ENCODE assay signal across 8 mouse cellular contexts in genomic region chr4:139091478-139092355, GRCm38 (mm10). TPM values are rescaled to one million over a fixed set of nuclear protein-coding genes. Genes with fewer than 3 reads are reported as not detected.
DNase-seq lines count a peak whose midpoint lies in the region; ATAC-seq and TF ChIP-seq lines count a peak whose summit lies in the region.

No protein-coding gene starts in this region.

- peaks cover 3% of the 10 kb centered on the region; the same call in 1 of the 2 replicates for H3K27me3 ChIP-seq in embryonic facial prominence, embryonic 15.5 days
- H3K27me3 ChIP-seq in hindbrain, embryonic 12.5 days: peaks cover 81% of the 10 kb centered on the region
- no peaks in the 10 kb centered on the region for H3K27me3 ChIP-seq in lung, postnatal 0 days (replicated peaks; ENCODE audit: insufficient read depth, low read length)

- peak; percentile 56 for ATAC-seq in embryonic facial prominence, embryonic 15.5 days (ENCODE audit: insufficient number of reproducible peaks, low FRiP score, low TSS enrichment, low read depth)
- ATAC-seq in hindbrain, embryonic 12.5 days (ENCODE audit: low FRiP score): peak; percentile 68
- peak; percentile 33 for ATAC-seq in lung, postnatal 0 days

- no peaks in the 10 kb centered on the region for H3K9me3 ChIP-seq in embryonic facial prominence, embryonic 15.5 days (replicated peaks)
- H3K9me3 ChIP-seq in hindbrain, embryonic 12.5 days (replicated peaks): peaks cover 6% of the 10 kb centered on the region; the same call in 1 of the 2 replicates
- H3K9me3 ChIP-seq in lung, postnatal 0 days (ENCODE audit: low read length): no peaks in the 10 kb centered on the region; the same call in 1 of the 2 replicates

- no peak for TF ChIP-seq CTCF in lung, postnatal 0 days (IDR thresholded peaks at IDR 0.05)

- H3K4me2 ChIP-seq in embryonic facial prominence, embryonic 15.5 days (replicated peaks): peak overlapping the region; percentile 90
- peak overlapping the region; percentile 93 for H3K4me2 ChIP-seq in hindbrain, embryonic 12.5 days (replicated peaks)
- peak overlapping the region; percentile 98 for H3K4me2 ChIP-seq in lung, postnatal 0 days (replicated peaks; ENCODE audit: low read depth, low read length)

- H3K4me3 ChIP-seq in embryonic facial prominence, embryonic 15.5 days (replicated peaks): peak overlapping the region; percentile 79
- H3K4me3 ChIP-seq in hindbrain, embryonic 12.5 days: peak overlapping the region; percentile 60
- H3K4me3 ChIP-seq in lung, postnatal 0 days (ENCODE audit: low read depth, low read length): peak overlapping the region; percentile 76

- WGBS in embryonic facial prominence, embryonic 15.5 days: 4% methylated on average over 28 of the region's 28 CpGs
- 2% methylated on average over 28 of the region's 28 CpGs for WGBS in hindbrain, embryonic 12.5 days
- WGBS in lung, postnatal 0 days: 5% methylated on average over 28 of the region's 28 CpGs

- peak; percentile 53 for DNase-seq in ovary, postnatal 36 days (ENCODE audit: low spot score)
- no peak for DNase-seq in ovary, postnatal 10 days (ENCODE audit: low spot score)
- no peak for DNase-seq in lung, postnatal 0 days (ENCODE audit: low spot score)
- no peak for DNase-seq in frontal cortex, adult 2 months (ENCODE audit: extremely low spot score in 1 of 2, low spot score in 1 of 2)
- DNase-seq in thymus, postnatal 25 days: no peak
- DNase-seq in right cerebral cortex, postnatal 10 days (ENCODE audit: low spot score in 2 of 2): no peak

- H3K4me1 ChIP-seq in embryonic facial prominence, embryonic 15.5 days: peaks cover 65% of the 10 kb centered on the region
- H3K4me1 ChIP-seq in hindbrain, embryonic 12.5 days: peaks cover 30% of the 10 kb centered on the region
- peaks cover 9% of the 10 kb centered on the region for H3K4me1 ChIP-seq in lung, postnatal 0 days (ENCODE audit: insufficient read depth, low read depth, low read length)

- H3K27ac ChIP-seq in embryonic facial prominence, embryonic 15.5 days (replicated peaks): peak overlapping the region; percentile 88
- peak overlapping the region; percentile 77 for H3K27ac ChIP-seq in hindbrain, embryonic 12.5 days
- H3K27ac ChIP-seq in lung, postnatal 0 days (ENCODE audit: low read length): peak overlapping the region; percentile 82

- H3K36me3 ChIP-seq in embryonic facial prominence, embryonic 15.5 days: no peaks in the 10 kb centered on the region
- no peaks in the 10 kb centered on the region for H3K36me3 ChIP-seq in hindbrain, embryonic 12.5 days
- H3K36me3 ChIP-seq in lung, postnatal 0 days (ENCODE audit: insufficient read depth, low read length): no peaks in the 10 kb centered on the region

- H3K9ac ChIP-seq in embryonic facial prominence, embryonic 15.5 days: peak overlapping the region; percentile 90
- H3K9ac ChIP-seq in hindbrain, embryonic 12.5 days: peak overlapping the region; percentile 82
- H3K9ac ChIP-seq in lung, postnatal 0 days (replicated peaks; ENCODE audit: low read depth): peak overlapping the region; percentile 68

- no peak for TF ChIP-seq EP300 in lung, postnatal 0 days (IDR thresholded peaks at IDR 0.05)

RNA-seq across cellular contexts. Expression of gene Nbl1, which starts 1.1 kb away (rescaled TPM):
- 167 and 168 TPM in 2 replicates for polyA plus RNA-seq in embryonic facial prominence, embryonic 15.5 days (2015; fragmentation: Nextera tagmentation; extraction: Ambion mirVana)
- 54.8 and 56.1 TPM in 2 replicates for polyA plus RNA-seq in hindbrain, embryonic 12.5 days (2016; fragmentation: Nextera tagmentation; extraction: Ambion mirVana)
- 141 and 151 TPM in 2 replicates for polyA plus RNA-seq in lung, postnatal 0 days (2015; fragmentation: Nextera tagmentation; extraction: Ambion mirVana)
- polyA plus RNA-seq in frontal cortex, adult 2 months (2012; rRNA removed): 78.9 and 79.7 TPM in 2 replicates

RNA-seq across cellular contexts. Expression of gene Htr6, which starts 16.3 kb away (rescaled TPM):
- polyA plus RNA-seq in embryonic facial prominence, embryonic 15.5 days (2015; fragmentation: Nextera tagmentation; extraction: Ambion mirVana): 0.20 and 0.28 TPM in 2 replicates
- 0.20 TPM in 1 of 2 replicates, not detected in the other for polyA plus RNA-seq in hindbrain, embryonic 12.5 days (2016; fragmentation: Nextera tagmentation; extraction: Ambion mirVana)
- polyA plus RNA-seq in lung, postnatal 0 days (2015; fragmentation: Nextera tagmentation; extraction: Ambion mirVana): not detected in 2 replicates
- polyA plus RNA-seq in frontal cortex, adult 2 months (2012; rRNA removed): 6.2 and 6.6 TPM in 2 replicates

RNA-seq across cellular contexts. Expression of gene Minos1, which starts 39.2 kb away (rescaled TPM):
- 462 and 488 TPM in 2 replicates for polyA plus RNA-seq in embryonic facial prominence, embryonic 15.5 days (2015; fragmentation: Nextera tagmentation; extraction: Ambion mirVana)
- polyA plus RNA-seq in hindbrain, embryonic 12.5 days (2016; fragmentation: Nextera tagmentation; extraction: Ambion mirVana): 376 and 407 TPM in 2 replicates
- 474 and 487 TPM in 2 replicates for polyA plus RNA-seq in lung, postnatal 0 days (2015; fragmentation: Nextera tagmentation; extraction: Ambion mirVana)
- 162 and 170 TPM in 2 replicates for polyA plus RNA-seq in frontal cortex, adult 2 months (2012; rRNA removed)
